Mouse (Mus musculus) hindbrain, embryonic 14.5 days (tissue): ENCODE results near the gene Btn2a2. TPM values are rescaled to one million over a fixed set of nuclear protein-coding genes. Genes with fewer than 3 reads are reported as not detected.
"Not testable (repeated sequence)": the region's sequence is repeated elsewhere in the genome, so short reads cannot be mapped to it uniquely, and the experiment has no call there.

Experiments used
- ATAC-seq: fragments of 200-750 bp; cut with Nextera tagmentation; 2 replicates; pipeline ENCODE4 v1.8.0; 2017; ENCODE audit warnings: moderate number of reproducible peaks, mild to moderate bottlenecking, moderate TSS enrichment, moderate library complexity; ENCODE audit not compliant: low FRiP score
- DNase-seq: peaks from one replicate; pipeline ENCODE4 v3.0.0-alpha.2; 2015; ENCODE audit warnings: low spot score
- H3K27ac ChIP-seq: fragments of 300-500 bp; sonication (generic); 2 replicates; pipeline ENCODE4 v1.5.1; 2014; ENCODE audit warnings: mild to moderate bottlenecking, moderate library complexity
- H3K27me3 ChIP-seq: fragments of 300-500 bp; sonication (generic); 2 replicates; pipeline ENCODE4 v1.6.1; 2014; ENCODE audit warnings: mild to moderate bottlenecking, low read length, mixed read lengths; ENCODE audit not compliant: control insufficient read depth, insufficient read depth
- H3K36me3 ChIP-seq: fragments of 300-500 bp; sonication (generic); replicated peaks from 2 replicates; pipeline ENCODE4 v1.6.1; 2014; ENCODE audit not compliant: control insufficient read depth, insufficient read depth
- H3K4me1 ChIP-seq: fragments of 300-500 bp; sonication (generic); replicated peaks from 2 replicates; pipeline ENCODE4 v1.6.1; 2014; ENCODE audit warnings: antibody characterized with exemption, low read length, mixed read lengths; ENCODE audit not compliant: control insufficient read depth, insufficient read depth
- H3K4me2 ChIP-seq: fragments of 300-500 bp; sonication (generic); replicated peaks from 2 replicates; pipeline ENCODE4 v1.6.1; 2014; ENCODE audit warnings: mild to moderate bottlenecking, moderate library complexity
- H3K4me3 ChIP-seq: fragments of 300-500 bp; sonication (generic); replicated peaks from 2 replicates; pipeline ENCODE4 v1.5.1; 2014; ENCODE audit warnings: mild to moderate bottlenecking, low read length
- H3K9ac ChIP-seq: fragments of 300-500 bp; sonication (generic); 2 replicates; pipeline ENCODE4 v1.6.1; 2014
- H3K9me3 ChIP-seq: fragments of 300-500 bp; sonication (generic); 2 replicates; pipeline ENCODE4 v1.6.1; 2016; ENCODE audit warnings: low read length; ENCODE audit not compliant: control insufficient read depth
- WGBS: fragments of 180-500 bp; shearing (Covaris S2); extraction: QIAGEN DNeasy Blood & Tissue Kit; methylation state at CpG from one replicate; pipeline ENCODE4 v1.1.7; 2014; 5-methylcytosine and 5-hydroxymethylcytosine counted together
- polyA plus RNA-seq: library from polyadenylated mRNA; unstranded; fragments of >200 nt; fragmentation: Nextera tagmentation; extraction: Ambion mirVana; gene quantifications from 2 replicates; pipeline ENCODE4 v1.2.1, GENCODE M21; 2014

Gene Btn2a2
- polyA plus RNA-seq, result 0.21 TPM in 1 of 2 replicates, not detected in the other

GRCm38 (mm10) chr13:23488400-23489322 lies at the start of gene Btn2a2:
Gene Btn2a2, minus strand, starts transcription at chr13:23488857.
- peak; percentile 97 for ATAC-seq
- DNase-seq, result peak; percentile 86
- Histone ChIP-seq H3K4me1 (no peaks in the 10 kb centered on the region), H3K27me3 (0 out of 2 replicates have a peak, but pooled peaks cover 3% of the 10 kb centered on the region), H3K9me3 (no peaks in the 10 kb centered on the region), H3K27ac (no peak within 1 kb of the TSS), H3K9ac (no peak within 1 kb of the TSS), H3K36me3 (no peaks in the 10 kb centered on the region), H3K4me2 (peak within 1 kb of the TSS; percentile 56), H3K4me3 (peak within 1 kb of the TSS; percentile 26)
- WGBS, result 4% methylated on average over 13 of the region's 14 CpGs

GRCm38 (mm10) chr13:23538249-23538648 lies 49.6 kb upstream of the Btn2a2 start:
- ATAC-seq, result no peak

GRCm38 (mm10) chr13:23537006-23537710 lies 48.5 kb upstream of the Btn2a2 start:
- Histone ChIP-seq H3K4me1 (peaks cover 19% of the 10 kb centered on the region), H3K9me3 (no peaks in the 10 kb centered on the region), H3K27me3 (no peaks in the 10 kb centered on the region), H3K9ac (no peak overlapping the region), H3K4me2 (peak overlapping the region; percentile 55), H3K4me3 (no peak overlapping the region), H3K27ac (no peak overlapping the region), H3K36me3 (no peaks in the 10 kb centered on the region)
- DNase-seq, result no peak
- ATAC-seq, result no peak
- 79% methylated on average over 3 of the region's 3 CpGs for WGBS

More at GRCm38 (mm10) chr13:23538249-23538648, 49.6 kb upstream of the Btn2a2 start:
- Histone ChIP-seq H3K27ac (no peak overlapping the region), H3K36me3 (no peaks in the 10 kb centered on the region), H3K9me3 (no peaks in the 10 kb centered on the region), H3K9ac (no peak overlapping the region), H3K4me1 (peaks cover 11% of the 10 kb centered on the region), H3K4me3 (no peak overlapping the region), H3K4me2 (no peak overlapping the region), H3K27me3 (no peaks in the 10 kb centered on the region)
- WGBS, result 77% methylated on average over 5 of the region's 5 CpGs
- no peak for DNase-seq

- no peaks in the 10 kb centered on the region for H3K36me3 ChIP-seq
- peak overlapping the region; percentile 35 for H3K4me3 ChIP-seq
- no peak for DNase-seq
- H3K4me1 ChIP-seq, result peaks cover 22% of the 10 kb centered on the region
- H3K4me2 ChIP-seq, result peak overlapping the region; percentile 55
- H3K27ac ChIP-seq, result no peak overlapping the region
- WGBS, result 26% methylated on average over 7 of the region's 7 CpGs
- H3K27me3 ChIP-seq, result no peaks in the 10 kb centered on the region
- H3K9me3 ChIP-seq, result no peaks in the 10 kb centered on the region
- ATAC-seq, result no peak
- no peak overlapping the region for H3K9ac ChIP-seq
Measured at GRCm38 (mm10) chr13:23536076-23536822, 47.6 kb upstream of the Btn2a2 start.

GRCm38 (mm10) chr13:23535137-23536075 lies 46.7 kb upstream of the Btn2a2 start, which contains the start of gene Hist1h3g:
Gene Hist1h3g, plus strand, starts transcription at chr13:23535422.
- ATAC-seq (peak; percentile 92), DNase-seq (peak; percentile 95)
- H3K27me3 ChIP-seq, H3K9me3 ChIP-seq, H3K36me3 ChIP-seq: not testable (repeated sequence)
- under 1% methylated on average over 36 of the region's 62 CpGs for WGBS
- H3K4me3 ChIP-seq, result peak within 1 kb of the TSS; percentile 35
- H3K4me2 ChIP-seq, result peak within 1 kb of the TSS; percentile 55
- peak within 1 kb of the TSS; percentile 71 for H3K27ac ChIP-seq
- H3K4me1 ChIP-seq, result peaks cover 22% of the 10 kb centered on the region
- H3K9ac ChIP-seq, result peak within 1 kb of the TSS; percentile 36

- Histone ChIP-seq H3K9ac (peak overlapping the region; percentile 36), H3K27me3 (no peaks in the 10 kb centered on the region), H3K4me3 (peak overlapping the region; percentile 35), H3K27ac (peak overlapping the region; percentile 71), H3K4me1 (peaks cover 27% of the 10 kb centered on the region), H3K36me3 (no peaks in the 10 kb centered on the region), H3K4me2 (peak overlapping the region; percentile 55), H3K9me3 (no peaks in the 10 kb centered on the region)
- under 1% methylated on average over 15 of the region's 15 CpGs for WGBS
- ATAC-seq (no peak), DNase-seq (no peak)
Measured at GRCm38 (mm10) chr13:23534368-23535131, 45.9 kb upstream of the Btn2a2 start.

GRCm38 (mm10) chr13:23533560-23534367 lies 45.1 kb upstream of the Btn2a2 start, which contains the start of gene Hist1h2af:
Gene Hist1h2af, plus strand, starts transcription at chr13:23533906.
- H3K27ac ChIP-seq, result peak within 1 kb of the TSS; percentile 71
- ATAC-seq (peak; percentile 44), DNase-seq (peak; percentile 88)
- peak within 1 kb of the TSS; percentile 35 for H3K4me3 ChIP-seq
- peaks cover 29% of the 10 kb centered on the region for H3K4me1 ChIP-seq
- WGBS, result under 1% methylated on average over 24 of the region's 53 CpGs
- not testable (repeated sequence) for H3K9me3 ChIP-seq, H3K36me3 ChIP-seq, H3K27me3 ChIP-seq
- peak within 1 kb of the TSS; percentile 84 for H3K9ac ChIP-seq
- peak within 1 kb of the TSS; percentile 55 for H3K4me2 ChIP-seq
